Mouse (Mus musculus) intestine, embryonic 15.5 days (tissue): ENCODE measurements around the gene Rcor1. TPM values are rescaled to one million over a fixed set of nuclear protein-coding genes. Genes with fewer than 3 reads are reported as not detected.
A peak's percentile ranks its signal among the peaks of the same experiment; 100 is the strongest.

Source experiments
- ATAC-seq: fragments of 200-750 bp; cut with Nextera tagmentation; 2 replicates; pipeline ENCODE4 v1.8.0; 2017; ENCODE audit warnings: moderate TSS enrichment, moderate library complexity
- H3K27ac ChIP-seq: fragments of 300-500 bp; sonication (generic); 2 replicates; pipeline ENCODE4 v1.5.1; 2015; ENCODE audit warnings: mild to moderate bottlenecking, inconsistent platforms
- H3K27me3 ChIP-seq: fragments of 300-500 bp; sonication (generic); replicated peaks from 2 replicates; pipeline ENCODE4 v1.6.1; 2015; ENCODE audit warnings: inconsistent platforms
- H3K36me3 ChIP-seq: fragments of 300-500 bp; sonication (generic); 2 replicates; pipeline ENCODE4 v1.6.1; 2015; ENCODE audit warnings: inconsistent platforms
- H3K4me1 ChIP-seq: fragments of 300-500 bp; sonication (generic); replicated peaks from 2 replicates; pipeline ENCODE4 v1.6.1; 2015; ENCODE audit warnings: inconsistent platforms
- H3K4me2 ChIP-seq: fragments of 300-500 bp; sonication (generic); replicated peaks from 2 replicates; pipeline ENCODE4 v1.6.1; 2015; ENCODE audit warnings: mild to moderate bottlenecking, inconsistent platforms
- H3K4me3 ChIP-seq: fragments of 300-500 bp; sonication (generic); replicated peaks from 2 replicates; pipeline ENCODE4 v1.5.1; 2015; ENCODE audit warnings: inconsistent platforms
- H3K9ac ChIP-seq: fragments of 300-500 bp; sonication (generic); 2 replicates; pipeline ENCODE4 v1.6.1; 2015; ENCODE audit warnings: inconsistent platforms
- H3K9me3 ChIP-seq: fragments of 300-500 bp; sonication (generic); 2 replicates; pipeline ENCODE4 v1.6.1; 2016; ENCODE audit warnings: inconsistent platforms
- WGBS: fragments of 180-500 bp; shearing (Covaris S2); methylation state at CpG from one replicate; pipeline ENCODE4 v1.1.7; 2015; 5-methylcytosine and 5-hydroxymethylcytosine counted together
- polyA plus RNA-seq: library from polyadenylated mRNA; unstranded; fragments of >200 nt; fragmentation: Nextera tagmentation; extraction: Ambion mirVana; gene quantifications from 2 replicates; pipeline ENCODE4 v1.2.1, GENCODE M21; 2015

Gene Rcor1
- polyA plus RNA-seq, 1 experiment from 2014 or later, result 9.1 TPM

DNA sequence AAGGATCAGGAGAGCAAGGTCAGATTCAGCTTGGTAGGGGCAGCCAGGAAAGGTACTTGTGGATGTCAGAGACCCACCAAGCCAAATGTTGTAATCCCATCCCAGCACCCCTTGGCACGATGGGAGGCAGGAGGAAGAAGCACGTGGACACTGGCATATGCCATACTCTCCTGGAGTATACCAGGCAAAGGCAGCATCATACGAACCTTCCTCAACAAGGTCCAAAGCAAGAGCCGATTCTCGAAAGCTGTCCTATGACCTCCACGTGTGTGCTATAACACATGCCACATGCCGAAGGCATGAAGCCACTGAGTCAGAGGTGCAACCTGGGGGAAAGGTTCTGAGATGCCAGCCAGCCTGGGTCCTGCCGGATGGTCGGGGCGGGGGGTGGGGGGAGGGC lies 121.7 kb downstream of the Rcor1 start:
- no peak for ATAC-seq
- peaks cover 32% of the 10 kb centered on the region for H3K4me1 ChIP-seq
- WGBS, result 93% methylated on average over 10 of the region's 10 CpGs
- no peaks in the 10 kb centered on the region for H3K9me3 ChIP-seq
- H3K27me3 ChIP-seq, result no peaks in the 10 kb centered on the region
- H3K27ac ChIP-seq, result no peak overlapping the region
- H3K4me2 ChIP-seq, result no peak overlapping the region
- H3K36me3 ChIP-seq, result no peaks in the 10 kb centered on the region
- H3K9ac ChIP-seq, result no peak overlapping the region
- H3K4me3 ChIP-seq, result no peak overlapping the region

DNA sequence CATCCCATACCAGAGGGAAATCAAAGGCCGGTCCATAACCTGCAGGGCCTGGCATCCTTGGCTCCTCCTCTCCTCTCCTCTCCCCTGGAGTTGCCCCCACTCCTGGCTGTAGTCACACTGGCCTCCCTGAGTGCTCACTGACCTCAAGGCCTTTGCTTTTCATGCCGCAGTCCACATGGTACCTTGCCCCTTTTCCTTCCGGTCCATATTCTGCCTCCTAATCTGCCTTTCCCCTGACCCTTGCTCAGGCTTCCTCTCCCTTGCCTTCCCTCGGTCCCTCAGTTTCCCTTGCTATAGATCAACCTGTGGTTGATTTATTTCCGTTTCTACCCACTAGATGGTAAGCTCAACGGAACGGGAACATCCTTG lies 122.8 kb downstream of the Rcor1 start:
- Histone ChIP-seq H3K4me2 (peak overlapping the region; percentile 56), H3K27ac (peak overlapping the region; percentile 33; the same call in 1 of the 2 replicates), H3K4me1 (peaks cover 32% of the 10 kb centered on the region), H3K27me3 (no peaks in the 10 kb centered on the region), H3K36me3 (no peaks in the 10 kb centered on the region), H3K4me3 (no peak overlapping the region), H3K9ac (no peak overlapping the region), H3K9me3 (no peaks in the 10 kb centered on the region)
- WGBS, result 44% methylated on average over 7 of the region's 7 CpGs
- no peak for ATAC-seq

DNA sequence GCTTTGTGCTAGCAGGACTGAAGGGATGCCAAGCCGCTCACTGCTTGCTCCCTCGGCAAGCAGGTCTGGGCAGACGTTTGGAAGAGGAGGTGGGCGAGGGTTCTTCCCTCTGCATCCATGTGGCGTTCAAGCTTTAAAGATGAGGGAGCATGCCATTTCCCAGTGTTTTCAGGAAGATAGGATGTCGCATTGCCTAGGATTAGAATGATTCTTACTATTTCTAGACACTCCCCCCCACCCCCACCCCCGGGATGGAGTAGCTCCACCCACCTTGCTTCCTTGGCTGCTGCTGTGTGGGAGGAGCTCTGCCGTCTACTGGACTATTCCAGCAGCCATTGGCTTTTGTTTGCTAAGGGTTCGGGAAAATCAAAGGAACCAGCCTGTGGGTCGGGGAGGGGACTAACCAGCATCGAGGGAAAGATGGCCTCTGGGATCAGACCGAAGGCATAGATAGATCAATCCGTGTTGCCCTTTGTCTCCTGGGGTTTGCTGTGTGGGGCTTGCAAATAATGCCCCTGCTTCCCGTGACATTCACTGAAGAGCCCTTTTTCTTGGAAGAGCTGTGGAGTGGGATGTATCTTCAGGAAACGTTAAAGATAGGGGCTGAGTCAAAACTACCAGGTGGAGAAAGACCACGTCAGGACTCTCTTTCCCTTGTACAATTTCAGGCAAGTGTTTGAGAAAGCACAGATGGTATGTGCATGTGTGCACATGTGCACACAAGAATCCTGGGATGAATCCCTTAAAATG lies 123.3 kb downstream of the Rcor1 start:
- Histone ChIP-seq H3K4me3 (peak overlapping the region; percentile 10; the same call in 1 of the 2 replicates), H3K9me3 (no peaks in the 10 kb centered on the region), H3K4me2 (peak overlapping the region; percentile 56), H3K9ac (no peak overlapping the region), H3K27ac (peak overlapping the region; percentile 33; the same call in 1 of the 2 replicates), H3K36me3 (no peaks in the 10 kb centered on the region), H3K27me3 (no peaks in the 10 kb centered on the region), H3K4me1 (peaks cover 32% of the 10 kb centered on the region)
- 13% methylated on average over 16 of the region's 16 CpGs for WGBS
- no peak for ATAC-seq

DNA sequence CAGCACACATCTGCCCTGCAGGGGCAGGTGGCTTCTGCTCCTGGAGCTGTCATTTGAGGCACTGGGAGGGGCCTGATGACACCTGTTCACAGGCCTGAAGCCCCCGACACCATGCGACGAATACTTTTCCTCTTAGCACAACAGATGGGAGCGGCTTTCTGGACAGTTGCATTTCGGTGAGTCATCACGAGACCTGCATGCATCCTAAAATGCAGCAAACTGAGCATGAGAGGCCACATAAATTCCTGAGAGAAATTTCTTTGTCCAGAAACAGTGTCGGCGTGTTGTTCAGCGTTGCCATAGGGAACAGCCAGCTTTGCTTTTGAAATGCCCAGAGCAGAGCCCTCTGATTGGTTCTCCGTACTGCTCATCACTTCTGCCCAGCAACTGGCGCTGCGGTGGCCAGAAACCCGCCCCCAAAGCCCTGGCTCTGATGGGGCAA lies 125.2 kb downstream of the Rcor1 start:
- Histone ChIP-seq H3K27me3 (no peaks in the 10 kb centered on the region), H3K9ac (peak overlapping the region; percentile 22; the same call in 1 of the 2 replicates), H3K4me3 (peak overlapping the region; percentile 23), H3K36me3 (no peaks in the 10 kb centered on the region), H3K4me1 (peaks cover 36% of the 10 kb centered on the region), H3K4me2 (peak overlapping the region; percentile 60), H3K9me3 (no peaks in the 10 kb centered on the region), H3K27ac (0 out of 2 replicates have a peak overlapping the region, but pooled peaks have one; percentile 24)
- 3% methylated on average over 13 of the region's 13 CpGs for WGBS
- ATAC-seq, result peak; percentile 75

DNA sequence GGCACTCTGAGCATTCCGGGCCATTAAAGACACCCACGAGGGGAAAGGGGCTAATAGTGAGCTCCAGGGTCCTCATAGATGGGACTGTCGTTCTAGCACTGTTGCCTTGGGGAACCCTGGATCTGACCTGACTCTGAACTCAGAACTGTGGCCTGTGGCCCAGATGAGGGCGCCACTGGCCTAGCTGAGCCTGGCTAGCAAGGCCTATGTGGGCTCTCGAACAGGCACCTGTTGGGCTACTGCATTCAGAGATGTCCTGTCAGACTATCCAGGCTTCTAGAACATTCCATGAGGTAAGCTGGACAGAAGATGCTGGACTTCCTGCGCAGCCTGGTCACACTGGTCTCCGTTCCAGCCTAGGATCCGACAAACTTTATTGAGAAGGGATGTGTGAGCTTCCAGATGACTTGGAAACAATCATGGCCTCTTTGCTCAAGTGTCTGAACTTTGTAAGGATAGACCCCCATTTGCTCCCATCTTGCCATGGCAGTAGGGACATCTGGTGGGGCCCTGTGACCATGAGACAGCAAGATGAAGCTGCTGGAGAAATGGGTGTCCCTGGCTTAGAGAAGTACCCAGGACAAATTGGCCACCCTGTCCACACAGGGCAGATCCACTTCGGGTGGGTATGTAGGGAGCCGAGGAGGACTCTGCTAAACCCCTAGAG lies 126.1 kb downstream of the Rcor1 start:
- Histone ChIP-seq H3K27me3 (no peaks in the 10 kb centered on the region), H3K4me2 (peak overlapping the region; percentile 82), H3K9me3 (no peaks in the 10 kb centered on the region), H3K27ac (peak overlapping the region; percentile 79), H3K4me1 (peaks cover 29% of the 10 kb centered on the region), H3K4me3 (0 out of 2 replicates have a peak overlapping the region, but pooled peaks have one; percentile 78), H3K36me3 (no peaks in the 10 kb centered on the region), H3K9ac (no peak overlapping the region)
- WGBS, result 72% methylated on average over 10 of the region's 10 CpGs
- ATAC-seq, result peak; percentile 5; the same call in 1 of the 2 replicates

Other genes starting within 250 kb of the Rcor1 start
- gene Mok, start 198.4 kb upstream of the Rcor1 start, polyA plus RNA-seq, result 2.4 and 2.6 TPM in 2 replicates
- 4.5 and 4.9 TPM in 2 replicates for gene Zfp839, start 189.1 kb upstream of the Rcor1 start, polyA plus RNA-seq
- gene Cinp, start 150.2 kb upstream of the Rcor1 start, polyA plus RNA-seq, result 69.6 and 74.2 TPM in 2 replicates
- gene Tecpr2, start 150.1 kb upstream of the Rcor1 start, polyA plus RNA-seq, result 3.0 and 3.1 TPM in 2 replicates
- gene Ankrd9, start 60.3 kb upstream of the Rcor1 start, polyA plus RNA-seq, result 22.7 and 25.8 TPM in 2 replicates
- 6.9 and 7.8 TPM in 2 replicates for gene Traf3, start 127.0 kb downstream of the Rcor1 start, polyA plus RNA-seq
- gene 4930595D18Rik, start 145.1 kb downstream of the Rcor1 start, polyA plus RNA-seq, result not detected in 2 replicates
- gene Amn, start 231.7 kb downstream of the Rcor1 start, polyA plus RNA-seq, result 127 and 149 TPM in 2 replicates